8 mouse cellular contexts compared by ENCODE assay signal in genomic region chr11:108449811-108450210, GRCm38 (mm10). TPM values are rescaled to one million over a fixed set of nuclear protein-coding genes. Genes with fewer than 3 reads are reported as not detected.
DNase-seq lines count a peak whose midpoint lies in the region; ATAC-seq and TF ChIP-seq lines count a peak whose summit lies in the region.

No protein-coding gene starts in this region.

- no peaks in the 10 kb centered on the region for H3K79me3 ChIP-seq in C2C12 (ENCODE audit: low read depth)

- TF ChIP-seq CTCF in C2C12 (IDR thresholded peaks at IDR 0.05; ENCODE audit: control insufficient read depth, insufficient read depth, insufficient read length) = no peak
- TF ChIP-seq CTCF in embryonic fibroblast, embryonic 13.5 days (IDR thresholded peaks at IDR 0.05; ENCODE audit: borderline replicate concordance, insufficient read depth, low read length) = peak; percentile 56; the same call in 1 of the 2 replicates

- no peak overlapping the region for H3K4me2 ChIP-seq in forebrain, embryonic 14.5 days (ENCODE audit: low read length)
- H3K4me2 ChIP-seq in forebrain, embryonic 13.5 days = no peak overlapping the region

- H3K27me3 ChIP-seq in forebrain, embryonic 14.5 days (replicated peaks; ENCODE audit: control insufficient read depth, insufficient read depth, low read length) = no peaks in the 10 kb centered on the region
- no peaks in the 10 kb centered on the region for H3K27me3 ChIP-seq in forebrain, embryonic 13.5 days
- H3K27me3 ChIP-seq in C2C12 (ENCODE audit: control insufficient read depth, insufficient read depth, insufficient read length) = no peaks in the 10 kb centered on the region

- H3K9ac ChIP-seq in forebrain, embryonic 14.5 days (ENCODE audit: low read length) = no peak overlapping the region
- no peak overlapping the region for H3K9ac ChIP-seq in forebrain, embryonic 13.5 days

- no peak for TF ChIP-seq POLR2A in embryonic fibroblast, embryonic 13.5 days (IDR thresholded peaks at IDR 0.05; ENCODE audit: low read depth, low read length)

- no peaks in the 10 kb centered on the region for H3K9me3 ChIP-seq in forebrain, embryonic 14.5 days (replicated peaks; ENCODE audit: control insufficient read depth, low read length)
- H3K9me3 ChIP-seq in forebrain, embryonic 13.5 days (replicated peaks) = peaks cover 6% of the 10 kb centered on the region; the same call in 1 of the 2 replicates

- no peak for ATAC-seq in forebrain, embryonic 14.5 days
- no peak for ATAC-seq in forebrain, embryonic 13.5 days

- DNase-seq in forebrain, embryonic 14.5 days (ENCODE audit: low spot score) = peak; percentile 84
- DNase-seq in brain, adult 2 months (ENCODE audit: low read depth, low spot score) = peak; percentile 70
- DNase-seq in layer of hippocampus, adult 18-20 months (ENCODE audit: low spot score in 2 of 2) = peak; percentile 32 to 84
- peak; percentile 65 for DNase-seq in lung, postnatal 25 days (ENCODE audit: low spot score)
- DNase-seq in spleen, postnatal 14 days (ENCODE audit: low spot score in 2 of 2) = peak; percentile 19 to 51

- H3K4me1 ChIP-seq in forebrain, embryonic 14.5 days (ENCODE audit: control insufficient read depth, insufficient read depth, low read length) = no peaks in the 10 kb centered on the region
- no peaks in the 10 kb centered on the region for H3K4me1 ChIP-seq in forebrain, embryonic 13.5 days
- no peaks in the 10 kb centered on the region for H3K4me1 ChIP-seq in embryonic fibroblast, embryonic 13.5 days (ENCODE audit: control insufficient read depth, insufficient read depth, low read length)

- H3K4me3 ChIP-seq in forebrain, embryonic 14.5 days (ENCODE audit: low read depth, low read length) = no peak overlapping the region
- H3K4me3 ChIP-seq in forebrain, embryonic 13.5 days = no peak overlapping the region
- no peak overlapping the region for H3K4me3 ChIP-seq in C2C12 (ENCODE audit: insufficient read depth, poor library complexity, severe bottlenecking)
- H3K4me3 ChIP-seq in embryonic fibroblast, embryonic 13.5 days (ENCODE audit: insufficient read depth, low read length) = no peak overlapping the region

- H3ac ChIP-seq in C2C12 (ENCODE audit: control insufficient read depth, insufficient read length, low read depth) = no peak overlapping the region

- no peak overlapping the region for H3K27ac ChIP-seq in forebrain, embryonic 14.5 days (ENCODE audit: low read depth, low read length)
- H3K27ac ChIP-seq in forebrain, embryonic 13.5 days = no peak overlapping the region
- H3K27ac ChIP-seq in embryonic fibroblast, embryonic 13.5 days (ENCODE audit: insufficient read depth, low read length) = no peak overlapping the region

- 30% methylated on average over 3 of the region's 3 CpGs for WGBS in forebrain, embryonic 14.5 days
- WGBS in forebrain, embryonic 13.5 days = 33% methylated on average over 3 of the region's 3 CpGs

- no peaks in the 10 kb centered on the region for H3K36me3 ChIP-seq in forebrain, embryonic 14.5 days (ENCODE audit: control insufficient read depth, insufficient read depth, low read length)
- H3K36me3 ChIP-seq in forebrain, embryonic 13.5 days (ENCODE audit: poor library complexity, severe bottlenecking) = peaks cover 3% of the 10 kb centered on the region; the same call in 1 of the 2 replicates
- H3K36me3 ChIP-seq in C2C12 (ENCODE audit: control insufficient read depth, insufficient read depth) = no peaks in the 10 kb centered on the region

- H3K79me2 ChIP-seq in C2C12 (ENCODE audit: control insufficient read depth, insufficient read depth) = no peaks in the 10 kb centered on the region

TF ChIP-seq in C2C12, 6 proteins besides CTCF, POLR2A, EP300 and RAD21:
- TF ChIP-seq CEBPB (IDR thresholded peaks at IDR 0.05; ENCODE audit: low read depth) (peak; percentile 52), USF1 (IDR thresholded peaks at IDR 0.05; ENCODE audit: low read depth) (no peak), MYOD1 (IDR thresholded peaks at IDR 0.05; ENCODE audit: control insufficient read depth, insufficient read length, low read depth) (no peak)

RNA-seq across cellular contexts. Expression of gene Cep112, which starts 24.8 kb away (rescaled TPM):
- polyA plus RNA-seq in forebrain, embryonic 14.5 days (2014; fragmentation: Nextera tagmentation; extraction: Ambion mirVana) = 13.6 and 14.6 TPM in 2 replicates
- 19.6 and 19.7 TPM in 2 replicates for polyA plus RNA-seq in forebrain, embryonic 13.5 days (2015; fragmentation: Nextera tagmentation; extraction: Ambion mirVana)
- 0.97 TPM for polyA plus RNA-seq in C2C12 (2012; fragmentation: generic; extraction: Trizol)
- polyA plus RNA-seq in embryonic fibroblast, embryonic 13.5 days (2011; ENCODE audit: insufficient read length, low read depth, missing spikeins) = 8.8 and 9.2 TPM in 2 replicates
- total RNA-seq in layer of hippocampus, adult 18-20 months (2021) = 10 to 100 TPM; 22.6 to 26.0 TPM
